Mouse (Mus musculus) frontal cortex, postnatal 25 days (tissue): ENCODE data around the gene Umad1.

Experiments
- DNase-seq, 2 experiments: peaks; one replicate each; pipeline ENCODE4 v3.0.0; 2022; ENCODE audit warnings: low spot score in 2 of 2

Gene Umad1

DNA sequence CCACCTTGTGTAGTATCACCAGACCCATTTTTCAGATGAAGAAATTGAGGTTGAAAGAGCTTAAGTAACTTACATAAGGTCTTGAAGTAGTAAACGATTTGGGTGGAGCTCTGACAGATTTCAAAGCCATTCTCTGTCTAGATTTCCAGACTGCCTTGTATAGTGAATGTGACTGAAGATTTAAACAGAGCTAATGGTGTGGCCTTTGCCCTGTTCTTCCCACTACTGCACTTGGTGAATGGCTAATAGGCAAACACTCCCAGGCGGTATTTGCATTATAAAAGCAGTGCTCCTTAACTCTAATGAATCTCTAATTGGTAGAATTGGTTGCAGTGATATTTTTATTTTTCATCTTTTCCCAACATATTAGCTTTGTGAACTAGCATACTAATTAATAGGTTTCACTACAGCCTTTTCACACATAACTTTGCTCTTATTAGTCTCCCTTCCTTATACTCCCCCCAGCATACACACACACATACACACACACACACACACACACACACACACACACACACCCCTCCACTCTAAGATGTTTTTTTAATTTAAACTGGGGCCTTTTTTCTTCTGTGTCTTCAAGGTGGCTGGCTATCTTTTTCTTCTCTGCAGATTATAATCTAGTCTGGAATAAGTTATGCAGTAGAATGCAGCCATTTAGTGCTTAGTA, 109.2 kb downstream of the Umad1 start:
- no peak for DNase-seq

DNA sequence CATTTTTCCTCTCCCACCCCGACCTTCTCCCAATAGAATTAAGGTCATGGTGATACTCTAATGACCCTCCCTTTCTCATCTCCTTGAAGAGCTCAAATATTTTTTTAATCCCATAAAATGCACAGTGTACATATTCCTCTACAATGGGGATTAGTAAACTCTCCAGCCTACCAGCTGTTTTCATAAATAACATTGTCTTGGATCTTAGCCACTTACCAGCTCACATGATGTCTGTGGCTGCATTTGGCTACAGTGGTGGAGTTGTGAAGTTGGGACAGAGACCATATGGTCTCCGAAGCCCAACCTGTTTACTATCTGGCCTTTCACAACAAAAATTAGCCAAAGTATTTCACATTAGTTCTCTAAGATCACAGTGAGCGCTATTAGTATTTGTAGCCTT, 111.5 kb downstream of the Umad1 start:
- no peak for DNase-seq

DNA sequence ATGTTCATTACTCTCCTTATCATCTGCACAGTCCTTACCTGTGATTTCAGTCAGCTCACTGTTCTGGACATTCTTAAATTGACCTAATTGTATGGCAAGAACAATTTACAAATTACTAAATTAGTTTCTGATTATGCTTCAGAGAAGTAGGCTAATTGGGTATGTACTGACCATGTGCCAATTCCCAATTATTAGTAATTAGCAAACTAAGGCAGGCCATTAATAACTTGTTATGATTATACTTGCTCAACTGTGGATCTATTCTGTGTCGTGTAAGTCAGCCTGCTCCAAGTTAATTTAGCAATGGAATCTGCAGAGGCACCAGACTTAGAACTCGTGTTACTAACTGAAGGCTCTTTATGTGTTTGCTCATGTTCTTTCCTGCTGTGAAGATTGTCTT, 114.0 kb downstream of the Umad1 start:
- no peak for DNase-seq

DNA sequence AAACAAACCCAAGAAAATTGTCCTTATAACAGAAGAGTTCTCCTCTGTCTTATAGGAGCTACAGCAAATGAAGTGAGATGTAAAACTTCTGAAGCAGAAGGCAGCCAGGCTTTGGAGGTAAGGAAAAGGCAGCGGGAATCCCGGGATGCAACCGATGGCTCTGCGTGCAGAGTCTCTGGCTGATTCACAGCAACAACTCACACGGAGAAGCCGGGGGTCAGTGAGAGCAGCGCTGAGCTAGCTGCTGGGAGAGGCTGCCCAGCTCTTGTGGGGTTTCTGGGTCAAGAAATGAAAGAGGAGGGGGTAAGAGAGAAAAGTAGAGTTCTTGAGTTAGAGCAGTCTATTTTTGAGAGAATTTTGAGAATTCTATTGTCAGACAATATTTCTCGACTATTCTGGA, 114.8 kb downstream of the Umad1 start:
- no peak for DNase-seq

DNA sequence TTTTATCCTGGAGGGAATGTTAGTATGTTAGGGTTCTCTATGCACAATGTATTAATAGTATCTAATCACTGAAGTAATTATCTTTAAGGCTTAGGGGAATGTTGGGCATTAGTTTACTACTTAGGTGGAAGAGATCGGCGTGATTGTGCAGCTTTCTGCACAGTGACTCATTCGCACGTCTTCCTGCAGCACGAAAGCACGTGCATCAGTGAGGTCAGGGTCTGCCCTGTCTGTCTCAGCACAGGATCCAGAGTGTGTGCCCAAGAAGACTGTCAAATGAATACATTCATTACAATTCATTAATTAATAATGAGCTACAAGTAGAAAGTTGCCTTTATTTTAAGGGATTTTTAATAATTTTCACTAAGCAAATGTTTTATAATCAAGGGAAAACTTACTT, 115.2 kb downstream of the Umad1 start:
- DNase-seq: no peak

DNA sequence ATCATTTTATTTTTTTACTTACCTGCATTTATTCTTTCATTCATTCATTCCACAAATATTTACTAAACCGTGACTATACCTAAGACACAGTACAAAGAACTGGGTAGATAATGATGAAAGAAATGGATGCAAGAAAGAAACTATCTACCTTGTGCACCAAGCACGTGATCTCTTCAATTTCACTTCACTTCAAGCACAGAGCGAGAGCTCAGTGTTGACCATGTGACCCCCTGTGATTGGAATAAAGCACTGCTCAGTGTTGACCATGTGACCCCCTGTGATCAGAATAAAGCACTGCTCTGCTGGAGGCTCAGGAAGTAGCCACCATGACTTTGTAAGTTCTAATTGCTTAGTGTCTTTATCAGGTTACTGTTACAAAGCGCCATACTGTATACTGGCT, 115.6 kb downstream of the Umad1 start:
- DNase-seq: no peak

DNA sequence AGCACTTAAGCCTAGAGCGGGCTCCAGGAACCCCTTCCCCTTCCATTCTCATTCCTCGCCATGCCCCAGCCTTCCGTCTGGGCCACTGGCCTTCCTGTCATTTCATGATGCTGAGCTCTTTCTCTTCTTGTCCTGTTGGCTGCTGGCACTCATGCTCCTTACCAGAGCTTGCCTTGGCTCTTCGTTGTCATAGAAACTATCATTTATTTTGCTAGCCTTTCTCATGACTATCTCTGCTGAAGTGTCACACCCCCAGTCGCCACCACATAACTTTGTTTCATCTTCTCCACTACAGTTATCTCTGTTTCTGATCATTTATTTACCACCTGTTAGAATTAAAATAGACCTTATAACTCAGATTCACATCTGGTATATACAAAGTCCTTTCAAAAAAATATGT, 117.3 kb downstream of the Umad1 start:
- no peak for DNase-seq

DNA sequence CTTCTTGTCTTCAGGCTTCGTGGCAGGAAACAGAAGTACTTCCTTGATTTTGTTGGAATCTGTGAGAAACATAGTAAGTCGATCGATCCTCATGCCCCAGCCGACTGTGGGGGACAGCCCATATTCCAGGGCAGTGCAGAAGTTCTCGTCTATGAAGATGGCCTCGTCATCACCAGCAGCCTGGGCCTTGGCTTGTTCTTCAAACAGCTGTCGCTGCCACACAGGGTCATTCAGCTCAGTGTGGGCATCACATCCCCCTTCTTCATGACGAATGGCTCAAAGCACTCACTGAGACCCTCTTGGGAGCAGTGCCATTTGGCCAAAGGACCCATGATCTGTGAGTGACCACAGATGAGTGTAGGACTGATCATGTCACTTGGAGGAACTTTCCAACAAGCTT, 118.6 kb downstream of the Umad1 start:
- no peak for DNase-seq

DNA sequence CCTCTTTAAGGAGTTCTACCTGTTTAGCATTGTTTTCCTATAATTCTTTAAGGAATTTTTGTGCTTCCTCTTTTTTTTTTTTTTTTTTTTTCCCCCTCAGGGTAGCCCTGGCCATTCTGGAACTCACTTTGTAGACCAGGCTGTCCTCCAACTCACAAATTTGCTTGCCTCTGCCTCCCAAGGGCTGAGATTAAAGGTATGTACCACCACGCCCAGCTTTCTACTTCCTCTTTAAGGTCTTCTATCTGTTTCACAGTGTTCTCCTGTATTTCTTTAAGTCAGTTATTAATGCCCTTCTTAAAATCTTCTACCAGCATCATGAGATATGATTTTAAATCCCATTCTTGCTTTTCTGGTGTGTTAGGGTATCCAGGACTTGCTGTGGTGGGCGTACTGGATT, 130.2 kb downstream of the Umad1 start:
- DNase-seq: no peak

DNA sequence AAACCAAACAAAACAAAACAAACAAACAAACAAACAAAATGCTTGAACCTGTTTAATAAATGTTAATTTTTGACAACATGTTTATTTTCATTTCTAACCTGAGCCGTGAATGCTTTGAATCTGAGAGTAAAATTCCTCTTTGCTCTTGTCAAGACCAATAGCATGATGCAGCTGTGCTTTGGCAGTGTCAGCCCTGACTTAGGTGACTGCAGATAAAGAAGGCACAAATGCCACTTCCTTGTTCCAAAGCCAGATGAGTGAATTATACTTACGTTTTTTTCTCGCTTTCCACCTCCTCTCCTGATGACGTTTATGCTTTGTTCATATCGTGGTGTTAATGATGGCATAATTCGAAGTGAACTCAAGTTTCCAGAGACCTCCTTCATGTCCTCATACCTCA, 131.2 kb downstream of the Umad1 start:
- DNase-seq: no peak

DNA sequence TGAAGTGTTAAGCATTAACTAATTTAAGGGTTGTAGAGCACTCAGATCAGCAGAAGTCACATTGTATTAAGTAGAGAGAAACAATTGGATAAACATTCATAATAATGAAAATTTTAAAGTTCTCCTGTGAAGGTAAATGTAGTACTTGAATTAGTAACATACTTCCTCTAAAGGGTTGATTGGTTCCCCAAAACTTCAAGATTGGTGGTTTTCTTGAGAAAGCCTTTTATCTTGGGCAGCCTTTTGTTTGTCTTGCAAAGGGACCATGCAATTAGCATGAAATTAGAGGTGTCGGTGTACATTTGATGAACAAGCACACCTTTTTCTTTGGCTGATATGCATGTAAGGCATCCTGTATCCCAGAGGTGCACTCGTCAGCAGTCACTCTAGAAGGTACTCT, 131.8 kb downstream of the Umad1 start:
- no peak for DNase-seq

DNA sequence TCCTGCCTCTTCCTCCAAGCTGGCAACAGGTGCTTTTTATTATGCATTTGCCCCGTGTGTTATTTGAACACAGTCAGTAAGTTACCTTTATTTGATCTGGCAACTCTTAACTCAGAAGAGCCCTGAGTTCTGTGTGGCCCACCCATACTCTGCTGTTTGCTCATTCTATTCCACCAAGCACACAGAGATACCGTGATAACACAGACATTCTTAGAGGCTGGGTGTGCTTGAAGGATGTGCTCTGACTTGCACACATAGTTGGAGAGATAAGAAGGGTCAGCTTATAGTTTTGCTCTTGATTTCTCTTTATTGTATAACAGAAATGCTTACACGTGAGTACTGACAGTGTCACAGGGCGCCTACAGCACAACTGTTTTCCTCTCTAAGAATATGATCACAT, 133.9 kb downstream of the Umad1 start:
- DNase-seq: no peak

DNA sequence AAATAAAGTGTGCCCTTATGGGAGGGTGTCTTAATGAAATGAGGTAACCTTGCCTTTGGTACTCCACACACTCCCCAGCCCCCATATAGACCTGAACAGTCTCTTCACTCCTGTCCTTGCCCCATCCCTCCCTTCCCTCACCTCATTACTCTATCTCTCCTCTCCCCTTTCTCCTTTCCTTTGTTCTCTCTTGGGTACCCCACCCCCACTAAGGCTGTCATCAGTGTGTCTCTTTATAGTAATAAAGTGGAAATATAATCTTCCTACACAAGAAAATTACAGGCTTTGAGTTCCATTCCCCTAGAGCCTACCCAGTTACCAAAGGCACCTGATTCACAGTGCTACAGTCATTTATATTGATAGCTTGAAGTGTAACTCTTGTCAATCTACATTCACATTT, 135.0 kb downstream of the Umad1 start:
- no peak for DNase-seq

DNA sequence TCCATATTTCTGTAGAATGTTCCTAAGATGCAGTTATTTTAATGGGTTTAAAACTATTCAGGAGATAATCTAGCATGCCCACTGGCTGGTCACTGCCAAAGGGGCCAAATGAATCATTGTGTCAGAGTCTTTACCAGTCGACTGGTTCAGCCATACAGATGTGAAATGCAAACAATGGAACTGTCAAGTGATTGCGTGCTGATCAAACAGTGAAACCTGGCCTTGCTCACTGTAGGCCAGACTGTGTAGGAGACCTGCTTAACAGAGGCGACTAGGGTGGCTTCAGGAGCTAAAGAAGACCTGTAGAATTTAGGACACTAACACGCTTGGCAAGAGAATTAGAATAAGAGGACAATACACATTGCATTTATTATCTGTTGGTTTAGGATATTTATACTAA, 136.0 kb downstream of the Umad1 start:
- DNase-seq: no peak

DNA sequence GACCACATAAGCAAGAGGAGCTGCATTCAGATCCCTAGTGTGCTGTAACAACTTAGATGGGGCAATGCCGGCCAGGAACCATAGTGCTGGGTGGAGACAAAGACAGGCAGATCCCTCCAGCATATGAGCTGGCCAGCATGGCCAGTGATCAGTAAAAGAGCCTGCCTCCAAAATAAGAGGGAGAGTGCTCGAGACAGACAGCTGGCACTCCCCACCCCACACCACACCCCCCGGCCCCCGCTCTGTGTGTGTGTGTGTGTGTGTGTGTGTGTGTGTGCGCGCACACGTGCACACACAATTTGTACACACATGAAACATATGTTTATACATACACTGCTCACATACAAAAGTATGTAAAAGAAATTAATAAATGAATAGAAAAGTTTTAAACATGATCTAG, 138.2 kb downstream of the Umad1 start:
- no peak for DNase-seq

DNA sequence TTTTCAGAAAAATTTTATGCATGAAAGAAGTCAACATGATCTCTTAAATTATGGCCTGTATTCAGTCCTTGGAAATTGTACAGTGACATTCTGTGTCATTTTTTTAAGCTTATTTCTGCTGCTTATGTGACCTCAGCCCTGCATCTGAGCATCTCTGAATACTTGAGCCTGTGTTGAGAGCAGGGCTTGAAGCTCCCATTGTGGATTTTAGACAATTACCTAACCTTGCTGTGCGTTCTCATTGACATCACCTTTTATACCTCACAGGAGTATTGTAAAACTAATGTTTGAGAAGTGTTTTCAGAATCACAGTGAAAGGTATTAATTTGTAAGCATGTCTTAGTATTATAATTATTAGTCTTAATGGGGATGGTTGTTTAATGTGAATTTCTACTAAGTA, 140.6 kb downstream of the Umad1 start:
- DNase-seq: no peak

DNA sequence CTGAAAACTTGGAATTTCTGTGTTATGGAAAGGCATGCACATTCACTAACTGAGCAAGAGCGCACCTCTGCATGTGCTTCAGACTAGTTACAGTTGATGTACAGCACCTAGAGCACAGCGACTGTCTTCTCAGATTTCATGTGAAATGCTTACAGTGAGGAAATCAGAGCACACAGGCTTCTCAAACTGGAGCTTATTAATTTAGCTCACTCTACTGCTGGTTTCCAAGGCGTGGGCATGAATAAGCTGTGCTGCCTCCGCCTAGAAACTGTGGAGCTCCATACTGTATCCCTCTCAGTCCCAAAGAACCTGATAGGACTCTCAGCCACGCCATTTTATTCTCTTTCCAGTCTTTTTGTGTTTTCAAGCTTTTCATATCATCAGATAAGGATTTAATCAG, 144.0 kb downstream of the Umad1 start:
- no peak for DNase-seq

DNA sequence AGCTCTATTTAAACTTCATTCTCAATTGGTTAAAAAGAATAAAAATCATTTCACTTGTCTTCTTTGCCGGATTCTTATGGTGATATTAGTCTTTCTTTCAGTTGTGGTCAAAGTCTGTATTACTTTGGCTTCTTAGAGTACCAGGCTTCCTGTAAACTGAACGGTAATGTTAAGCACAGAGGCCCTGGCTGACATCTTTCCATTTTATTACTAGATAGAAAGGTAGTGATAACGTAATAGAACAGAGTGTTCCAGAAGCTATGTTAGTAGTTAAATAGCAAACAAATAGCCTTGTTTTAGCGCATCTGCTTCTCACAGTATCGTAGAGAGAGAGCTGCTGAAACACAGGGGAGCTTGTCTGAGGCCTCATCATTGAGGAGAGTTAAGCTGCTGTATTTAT, 146.8 kb downstream of the Umad1 start:
- DNase-seq: no peak

DNA sequence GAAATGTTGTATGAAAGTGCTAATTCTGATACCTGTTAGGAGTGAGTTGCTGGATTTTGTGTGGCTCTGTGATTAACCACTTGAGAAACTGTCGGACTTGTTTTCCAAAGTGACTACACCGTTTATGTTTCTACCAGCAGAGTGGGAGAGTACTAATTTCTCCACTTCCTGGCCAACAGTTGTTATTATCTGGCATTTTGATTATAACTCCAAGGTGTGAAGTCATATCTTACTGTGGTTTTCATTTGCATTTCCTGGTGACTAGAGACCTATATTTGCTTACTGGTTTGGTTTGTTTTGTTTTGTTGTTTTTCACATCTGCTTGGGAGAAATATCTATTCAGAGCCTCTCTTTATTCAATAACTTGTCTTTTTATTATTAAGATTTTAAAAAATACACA, 149.2 kb downstream of the Umad1 start:
- DNase-seq: no peak

DNA sequence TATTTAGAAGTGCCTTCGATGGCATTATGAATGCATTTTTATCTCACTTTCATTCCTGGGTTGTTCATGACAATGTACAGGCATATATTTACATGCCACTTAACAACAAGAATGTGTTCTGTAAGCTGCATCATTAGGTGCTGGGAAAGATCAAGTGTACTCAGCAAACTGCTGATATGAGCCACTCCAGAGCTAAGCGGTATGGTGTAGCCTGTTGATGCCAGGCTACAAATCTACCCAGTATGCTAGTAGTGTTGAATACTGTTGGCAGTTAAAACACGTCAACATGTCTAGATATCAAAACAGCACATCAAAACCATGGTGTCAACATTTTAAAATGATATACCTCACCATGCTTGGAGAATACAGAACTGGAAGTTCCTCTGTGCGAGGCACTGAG, 150.8 kb downstream of the Umad1 start:
- DNase-seq: no peak

DNA sequence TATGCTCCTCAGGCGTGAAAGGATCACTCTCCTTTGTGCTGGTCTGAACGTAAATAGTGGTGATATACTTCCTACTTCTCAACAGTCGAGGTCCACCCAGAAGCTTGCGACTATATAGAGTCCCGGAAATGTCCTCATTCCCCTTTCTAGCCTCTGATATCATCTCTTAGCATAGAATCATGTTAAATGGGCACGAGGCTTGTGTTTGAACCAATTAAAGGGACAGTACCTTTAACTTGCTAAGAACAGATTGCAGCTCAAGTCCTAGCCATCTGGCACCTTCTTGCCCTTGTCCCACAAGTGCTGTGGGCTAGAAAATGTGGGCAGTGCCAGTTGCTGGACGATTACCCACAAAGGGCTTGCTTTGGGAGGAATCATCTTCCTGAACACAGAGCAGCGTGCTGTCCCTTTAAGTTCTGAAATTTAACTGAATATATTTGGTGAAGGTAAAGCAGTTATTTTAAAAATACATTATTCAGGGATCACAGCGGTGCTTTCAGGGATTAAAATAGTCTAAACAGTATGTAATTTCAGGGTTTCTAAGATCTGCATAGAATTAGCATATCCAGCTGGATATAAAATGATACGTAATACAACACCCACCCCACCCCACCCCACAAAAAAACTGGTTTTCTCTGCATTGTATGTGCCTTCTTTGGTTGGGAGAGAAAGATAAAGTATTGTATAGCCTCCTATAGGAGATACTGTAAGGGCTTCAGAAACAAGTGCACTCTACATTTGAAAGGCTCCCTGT, 153.9 kb downstream of the Umad1 start:
- no peak for DNase-seq

DNA sequence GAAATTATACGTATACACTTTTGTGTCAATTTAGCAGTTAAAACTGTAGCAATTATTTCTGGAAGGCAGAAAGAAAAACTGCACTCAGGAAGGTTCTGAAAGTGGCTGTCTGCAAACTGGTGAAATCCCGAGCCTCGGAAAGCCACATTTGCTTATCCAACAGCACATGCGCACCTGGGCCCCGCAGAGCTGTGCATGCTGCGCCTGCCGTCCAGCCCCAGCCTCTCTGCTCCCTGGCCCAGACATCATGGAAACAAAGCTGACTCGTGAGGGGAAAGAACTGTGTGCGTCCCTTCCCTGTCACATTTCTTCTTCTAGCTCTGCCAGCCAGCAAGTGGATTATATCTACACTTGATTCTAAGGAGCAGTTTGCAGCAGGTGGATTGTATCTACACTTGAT, 154.9 kb downstream of the Umad1 start:
- DNase-seq: no peak

DNA sequence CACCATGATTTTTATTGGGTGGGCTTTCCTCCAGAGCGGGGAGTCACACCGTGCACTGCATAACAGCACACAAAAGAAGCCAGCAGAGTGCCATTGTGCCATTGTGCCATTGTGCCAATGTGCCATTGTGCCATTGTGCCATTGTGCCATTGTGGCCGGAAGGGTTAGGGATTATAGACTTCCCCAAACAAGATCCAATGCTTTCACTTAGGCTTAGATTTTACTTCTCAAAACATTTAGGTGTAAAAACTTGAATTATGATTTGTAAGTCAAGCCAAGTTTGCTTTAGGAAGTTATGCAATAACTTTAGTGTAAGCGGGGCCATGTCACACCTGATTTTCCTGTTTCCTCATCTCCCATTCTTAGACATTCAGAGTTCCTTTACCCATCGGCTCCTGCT, 156.7 kb downstream of the Umad1 start:
- no peak for DNase-seq
